10 mouse cellular contexts compared by ENCODE assay signal in the genomic region with DNA sequence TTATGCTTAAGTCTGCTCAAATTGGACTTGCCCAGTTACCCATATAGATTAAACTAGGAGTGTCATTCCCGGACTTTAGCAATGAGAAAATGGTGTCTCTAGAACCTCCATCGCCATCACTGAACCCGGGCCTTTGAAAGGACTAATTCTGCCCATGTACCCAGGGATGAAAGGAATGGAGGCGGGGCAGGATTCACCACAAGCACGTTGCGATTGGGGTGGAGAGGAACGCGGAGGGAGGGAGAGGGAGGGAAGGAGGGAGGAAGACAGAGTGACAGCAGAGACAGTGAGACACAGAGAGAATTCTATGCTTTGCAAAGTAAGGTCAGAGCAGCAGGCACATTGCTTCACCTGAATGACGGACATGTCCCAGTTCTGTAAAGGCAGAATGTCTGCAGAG. TPM values are rescaled to one million over a fixed set of nuclear protein-coding genes. Genes with fewer than 3 reads are reported as not detected.
A peak's percentile ranks its signal among the peaks of the same experiment; 100 is the strongest.
DNase-seq lines count a peak whose midpoint lies in the region; ATAC-seq and TF ChIP-seq lines count a peak whose summit lies in the region.
"Had no signal": no experiment of that assay in that cellular context is flagged by ENCODE, and none has a peak within 500 bp of the region (broad histone marks: within the 10 kb centered on the region; RNA-seq: fewer than 3 reads in every experiment).

No protein-coding gene starts in this region.

- no peaks in the 10 kb centered on the region for H3K9me3 ChIP-seq in E14TG2a.4 (ENCODE audit: low read length)
- H3K9me3 ChIP-seq in forebrain, embryonic 11.5 days (ENCODE audit: control insufficient read depth, low read length): no peaks in the 10 kb centered on the region
- H3K9me3 ChIP-seq in limb, embryonic 15.5 days: no peaks in the 10 kb centered on the region

- no peak for TF ChIP-seq POLR2A in heart, adult 2 months (IDR thresholded peaks at IDR 0.05; ENCODE audit: insufficient read depth, low read depth, low read length)

- H3K9ac ChIP-seq in heart, adult 2 months (ENCODE audit: low read depth, low read length): no peak overlapping the region
- H3K9ac ChIP-seq in forebrain, embryonic 11.5 days (ENCODE audit: low read length): no peak overlapping the region
- no peak overlapping the region for H3K9ac ChIP-seq in limb, embryonic 15.5 days

- H3K27ac ChIP-seq in heart, adult 2 months: no peak overlapping the region
- no peak overlapping the region for H3K27ac ChIP-seq in forebrain, embryonic 11.5 days (ENCODE audit: low read depth, low read length)
- no peak overlapping the region for H3K27ac ChIP-seq in limb, embryonic 15.5 days

- H3K4me3 ChIP-seq in heart, adult 2 months: peak overlapping the region; percentile 22; the same call in 1 of the 2 replicates
- peak overlapping the region; percentile 71 for H3K4me3 ChIP-seq in E14TG2a.4 (replicated peaks; ENCODE audit: low read length)
- H3K4me3 ChIP-seq in forebrain, embryonic 11.5 days (ENCODE audit: low read depth, low read length): peak overlapping the region; percentile 37
- peak overlapping the region; percentile 41 for H3K4me3 ChIP-seq in limb, embryonic 15.5 days
- H3K4me3 ChIP-seq: myocyte had no signal

- no peak for ATAC-seq in forebrain, embryonic 11.5 days (replicated peaks; ENCODE audit: low FRiP score)
- ATAC-seq in limb, embryonic 15.5 days (ENCODE audit: insufficient number of reproducible peaks, low FRiP score, low TSS enrichment, low read depth): no peak

- no peaks in the 10 kb centered on the region for H3K79me2 ChIP-seq in heart, adult 2 months (replicated peaks; ENCODE audit: control insufficient read depth, insufficient read depth, low read length)

- DNase-seq in heart, adult 2 months: no peak
- no peak for DNase-seq in heart, postnatal 36 days
- DNase-seq in forebrain, embryonic 11.5 days (ENCODE audit: low spot score): peak; percentile 53
- DNase-seq in spleen, postnatal 14 days (ENCODE audit: low spot score in 2 of 2): no peak
- no peak for DNase-seq in ovary, postnatal 10 days (ENCODE audit: low spot score)
- no peak for DNase-seq in adrenal gland, adult 18-20 months (ENCODE audit: low spot score in 2 of 2)
- DNase-seq: B cell, adult 2 months had no signal

- peaks cover 3% of the 10 kb centered on the region for H3K27me3 ChIP-seq in heart, adult 2 months (ENCODE audit: control insufficient read depth, insufficient read depth, low read length)
- H3K27me3 ChIP-seq in E14TG2a.4 (ENCODE audit: insufficient read depth, low read length): peaks cover 35% of the 10 kb centered on the region
- H3K27me3 ChIP-seq in forebrain, embryonic 11.5 days (ENCODE audit: control insufficient read depth, insufficient read depth, low read length): peaks cover 17% of the 10 kb centered on the region
- H3K27me3 ChIP-seq in limb, embryonic 15.5 days: peaks cover 38% of the 10 kb centered on the region

- no peaks in the 10 kb centered on the region for H3K36me3 ChIP-seq in heart, adult 2 months (ENCODE audit: control insufficient read depth, insufficient read depth, low read length)
- H3K36me3 ChIP-seq in E14TG2a.4 (ENCODE audit: insufficient read depth, low read length): no peaks in the 10 kb centered on the region
- H3K36me3 ChIP-seq in forebrain, embryonic 11.5 days (ENCODE audit: control insufficient read depth, insufficient read depth, low read length): no peaks in the 10 kb centered on the region
- no peaks in the 10 kb centered on the region for H3K36me3 ChIP-seq in limb, embryonic 15.5 days

- no peak for TF ChIP-seq CTCF in heart, adult 2 months (IDR thresholded peaks at IDR 0.05)
- TF ChIP-seq CTCF in E14TG2a.4 (conservative IDR thresholded peaks at IDR 0.05; ENCODE audit: low read length): no peak

- no peak for TF ChIP-seq EP300 in heart, adult 2 months (IDR thresholded peaks at IDR 0.05; ENCODE audit: insufficient read depth, low read depth, low read length)

- intact Hi-C loops in heart, adult 2 months (cut with DNase I): no loop called here
- intact Hi-C loops in heart, postnatal 36 days (cut with DNase I): no loop called here

- peak overlapping the region; percentile 85 for H3K4me2 ChIP-seq in forebrain, embryonic 11.5 days (ENCODE audit: low read depth, low read length, severe bottlenecking)
- peak overlapping the region; percentile 85 for H3K4me2 ChIP-seq in limb, embryonic 15.5 days

- no peaks in the 10 kb centered on the region for H3K4me1 ChIP-seq in heart, adult 2 months (ENCODE audit: control insufficient read depth, insufficient read depth, low read length)
- peaks cover 5% of the 10 kb centered on the region for H3K4me1 ChIP-seq in E14TG2a.4 (replicated peaks; ENCODE audit: low read depth, low read length)
- H3K4me1 ChIP-seq in forebrain, embryonic 11.5 days (replicated peaks; ENCODE audit: control insufficient read depth, insufficient read depth, low read length): peaks cover 10% of the 10 kb centered on the region; the same call in 1 of the 2 replicates
- H3K4me1 ChIP-seq in limb, embryonic 15.5 days: peaks cover 10% of the 10 kb centered on the region

- 15% methylated on average over 9 of the region's 9 CpGs for whole genome bisulfite sequencing in heart, adult 2 months
- 3% methylated on average over 9 of the region's 9 CpGs for WGBS in forebrain, embryonic 11.5 days
- WGBS in limb, embryonic 15.5 days: 7% methylated on average over 9 of the region's 9 CpGs

RNA-seq across cellular contexts. Expression of a gene that starts 0.6 kb away (rescaled TPM):
- 1 to 10 TPM; 1.5 to 1.7 TPM for total RNA-seq in heart, adult 2 months (2021)
- 0.20 and 0.21 TPM in 2 replicates for polyA plus RNA-seq in heart, adult 2 months (2012; rRNA removed)
- total RNA-seq in heart, postnatal 36 days (2021): 1 to 10 TPM in 1 of 2 experiments, under 1 TPM in 1; 0.92 to 1.2 TPM
- not detected in 2 replicates for polyA plus RNA-seq in forebrain, embryonic 11.5 days (2014; fragmentation: Nextera tagmentation; extraction: Ambion mirVana)
- 0.05 and 0.07 TPM in 2 replicates for polyA plus RNA-seq in limb, embryonic 15.5 days (2015; fragmentation: Nextera tagmentation; extraction: Ambion mirVana)
- not detected for total RNA-seq in adrenal gland, adult 18-20 months (2021)
- polyA plus RNA-seq: myocyte had no signal
